Mouse (Mus musculus) frontal cortex, postnatal 10 days (tissue): ENCODE results near the gene Apoe.
"Not testable (repeated sequence)": the region's sequence is repeated elsewhere in the genome, so short reads cannot be mapped to it uniquely, and the experiment has no call there.

Experiments
- DNase-seq, 2 experiments: peaks; one replicate each; pipeline ENCODE4 v3.0.0; 2022; ENCODE audit warnings: low spot score in 2 of 2, mixed read lengths in 1 of 2

Apoe gene

DNA sequence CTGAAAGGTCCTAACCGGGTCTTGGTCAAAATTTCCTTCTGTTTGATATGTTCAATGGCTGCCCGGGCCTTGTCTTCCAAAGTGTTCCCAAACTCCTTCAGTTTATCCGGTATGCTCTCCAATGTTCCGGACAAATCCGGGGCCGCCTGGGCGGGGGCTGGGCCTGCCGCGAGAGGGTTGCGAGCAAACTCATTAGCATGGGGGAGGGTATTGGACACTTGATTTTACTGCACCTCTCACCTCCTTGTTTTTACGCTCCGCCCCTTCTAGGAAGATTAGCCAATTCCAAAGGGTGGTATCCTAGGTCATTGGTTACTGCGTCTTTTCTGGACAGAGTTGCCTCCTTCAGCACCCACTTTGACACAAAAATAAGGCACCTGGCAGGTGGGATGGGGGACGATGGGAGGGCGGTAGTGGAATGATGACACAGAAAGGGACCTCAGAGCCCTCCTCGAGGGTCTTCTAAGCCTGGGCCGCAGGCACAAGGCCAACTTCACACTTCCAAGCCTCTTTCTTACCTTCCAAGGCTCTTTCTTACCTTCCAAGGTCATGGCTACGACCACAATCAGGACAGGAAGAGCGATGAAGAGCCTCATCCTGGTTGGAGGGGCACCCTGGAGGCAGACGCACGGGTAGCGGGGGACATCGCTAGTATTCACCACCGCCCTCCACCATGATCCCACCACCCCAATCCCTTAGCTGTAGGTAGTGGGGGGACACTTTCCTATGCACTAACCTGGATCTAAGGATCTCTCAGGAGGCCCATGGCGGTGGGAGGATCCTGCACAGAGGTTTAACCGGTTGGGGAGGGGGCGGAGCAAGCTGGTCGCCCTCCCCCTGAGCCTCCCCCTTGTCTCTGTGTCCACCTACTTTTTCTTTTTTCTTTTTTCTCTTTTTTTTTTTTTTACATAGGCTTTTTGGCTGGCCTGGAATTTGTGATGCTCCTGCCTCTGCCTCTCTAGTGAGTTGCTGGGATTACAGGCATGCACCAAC, 6.8 kb downstream of the Apoe start, which contains the start of gene Apoc1:
TSS of gene Apoc1 (minus strand) at position 788 of the 993 bp plus-strand sequence.
- DNase-seq: no peak

GRCm38 (mm10) chr7:19691434-19691833, 7.6 kb downstream of the Apoe start:
- DNase-seq: no peak

DNA sequence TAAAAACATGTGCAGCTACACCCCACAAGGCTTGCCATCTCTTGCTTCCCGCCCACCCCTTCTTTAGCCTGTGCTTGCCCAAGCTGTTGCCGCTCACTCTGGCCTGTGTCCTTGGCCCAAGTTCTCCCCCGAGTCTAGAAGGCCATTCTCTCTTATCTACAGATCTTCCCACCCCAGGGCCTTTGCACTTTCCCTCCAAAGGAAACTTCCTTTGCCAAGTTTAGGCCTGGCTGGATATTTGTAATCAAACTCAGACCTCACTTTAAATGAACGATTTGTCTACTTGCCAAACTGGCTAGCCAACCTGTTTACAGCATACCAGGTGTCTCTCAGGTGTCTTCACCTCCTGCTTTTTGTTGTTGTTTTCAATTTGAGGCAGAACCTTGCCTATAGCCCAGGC, 8.1 kb downstream of the Apoe start:
- no peak for DNase-seq

GRCm38 (mm10) chr7:19688611-19689010, 10.4 kb downstream of the Apoe start:
- no peak for DNase-seq

- no peak for DNase-seq
Measured at GRCm38 (mm10) chr7:19688101-19688500, 10.9 kb downstream of the Apoe start.

- not testable (repeated sequence) for DNase-seq
Measured at GRCm38 (mm10) chr7:19686927-19687583, 11.9 kb downstream of the Apoe start.

DNA sequence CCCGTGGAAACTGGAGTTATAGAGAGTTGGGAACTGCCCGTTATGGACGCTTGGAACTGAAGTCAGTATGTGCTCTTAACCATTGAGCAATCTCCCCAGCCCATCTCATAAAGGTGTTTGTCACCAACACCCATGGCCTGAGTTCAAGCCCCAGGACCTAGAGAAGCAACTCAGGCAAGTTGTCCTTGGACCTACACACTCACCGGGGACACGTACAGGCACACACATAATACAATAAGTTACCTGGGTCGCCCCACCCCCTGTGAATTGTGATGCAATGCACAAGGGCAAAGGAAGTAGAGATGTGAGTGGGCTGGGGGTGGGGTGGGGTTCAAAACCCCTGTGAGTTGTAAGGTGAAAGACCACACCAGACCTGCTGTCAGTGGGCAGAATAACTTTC, 12.5 kb downstream of the Apoe start:
- no peak for DNase-seq

- DNase-seq: no peak
Measured at GRCm38 (mm10) chr7:19685374-19685773, 13.6 kb downstream of the Apoe start.

GRCm38 (mm10) chr7:19683771-19684201, 15.2 kb downstream of the Apoe start:
- DNase-seq: no peak

DNA sequence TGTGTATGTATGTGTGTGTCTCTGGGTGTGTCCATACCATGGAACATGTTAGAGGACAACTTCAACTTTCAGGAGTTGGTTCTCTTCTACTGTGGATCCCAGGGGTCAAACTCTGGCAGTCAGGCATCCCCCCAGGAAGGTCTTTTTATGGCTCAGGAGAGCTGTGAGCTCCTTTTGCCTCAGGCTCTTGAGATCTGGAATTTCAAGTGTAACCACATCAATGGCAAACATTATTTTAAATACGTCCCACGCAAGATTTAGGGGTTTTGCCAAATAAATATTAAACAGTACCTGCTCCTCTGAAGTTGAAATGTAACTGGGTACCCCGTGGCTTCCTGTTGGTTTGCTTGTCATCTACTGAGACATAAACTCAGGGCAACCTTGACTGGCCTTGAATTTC, 16.0 kb downstream of the Apoe start:
- no peak for DNase-seq

DNA sequence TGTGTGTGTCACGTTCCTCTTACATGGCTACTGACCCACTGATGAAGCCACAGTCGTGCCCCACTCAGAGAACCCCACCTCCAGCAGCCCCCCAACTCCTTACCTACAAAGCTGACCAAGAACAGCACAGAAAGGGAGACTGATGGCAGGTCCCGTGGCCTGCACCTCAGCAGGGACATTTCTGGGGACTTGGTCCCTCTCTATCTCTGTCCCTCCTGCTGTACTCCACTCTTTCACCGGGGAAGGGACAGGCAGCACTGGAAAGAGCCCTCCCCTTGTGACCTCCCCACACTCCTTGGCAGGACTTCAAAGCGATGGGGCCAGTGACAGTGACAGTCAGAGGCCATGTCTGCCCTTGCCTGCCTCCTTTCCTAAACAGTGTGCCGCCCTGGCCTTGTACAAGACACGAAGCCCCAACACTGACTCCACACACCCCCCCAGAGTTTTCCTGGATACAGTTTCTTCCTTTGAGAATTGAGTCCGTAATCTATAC, 17.7 kb downstream of the Apoe start, which contains the start of the genes Gm44805 and Apoc4:
TSS of gene Gm44805 (minus strand) at position 222 of the 493 bp plus-strand sequence.
TSS of gene Apoc4 (minus strand) at position 278 of the 493 bp plus-strand sequence.
- DNase-seq: no peak

GRCm38 (mm10) chr7:19680702-19681101, 18.3 kb downstream of the Apoe start:
- no peak for DNase-seq

DNA sequence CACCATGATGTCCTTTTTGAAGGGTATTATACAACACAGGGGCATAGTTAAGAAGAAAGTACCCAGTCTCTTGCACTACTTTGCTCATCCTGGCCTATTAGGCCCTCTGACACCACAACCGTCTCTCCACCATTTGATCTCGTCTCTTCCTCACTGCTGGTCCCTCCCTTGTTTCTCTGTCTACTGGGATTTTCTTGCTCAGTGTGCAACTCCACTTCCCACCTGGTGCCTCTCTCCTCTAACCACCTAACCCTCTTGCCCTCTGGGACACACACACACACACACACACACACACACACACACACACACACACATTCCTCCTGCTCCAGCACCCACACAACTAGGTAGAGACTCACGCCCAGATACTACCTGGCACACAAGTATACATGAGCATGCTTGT, 20.1 kb downstream of the Apoe start:
- DNase-seq: no peak

- DNase-seq: no peak
Measured at GRCm38 (mm10) chr7:19677872-19678271, 21.1 kb downstream of the Apoe start, which contains the start of gene Apoc2. Gene Apoc2 (minus strand): TSS chr7:19677941.

DNA sequence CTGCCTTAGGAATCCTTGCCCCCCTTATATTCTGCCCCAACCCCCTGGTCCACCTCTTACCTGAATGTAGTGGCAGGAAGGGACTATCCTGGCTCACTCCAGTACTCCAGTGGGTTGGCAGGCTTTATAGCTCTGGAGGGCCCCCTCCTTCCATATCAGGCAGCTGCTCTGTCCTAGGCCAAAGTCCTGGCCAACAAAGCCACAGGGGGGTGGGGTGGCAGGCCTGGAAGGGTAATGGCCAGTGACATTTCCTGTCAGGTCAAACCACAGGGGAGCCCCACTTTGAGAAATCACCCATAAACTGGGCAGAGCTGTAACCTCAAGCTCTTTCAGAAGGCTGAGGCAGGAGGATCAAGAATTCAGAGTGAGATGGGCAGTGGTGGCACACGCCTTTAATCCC, 22.3 kb downstream of the Apoe start:
- DNase-seq: no peak

- no peak for DNase-seq
Measured at GRCm38 (mm10) chr7:19675824-19676223, 23.2 kb downstream of the Apoe start.

DNA sequence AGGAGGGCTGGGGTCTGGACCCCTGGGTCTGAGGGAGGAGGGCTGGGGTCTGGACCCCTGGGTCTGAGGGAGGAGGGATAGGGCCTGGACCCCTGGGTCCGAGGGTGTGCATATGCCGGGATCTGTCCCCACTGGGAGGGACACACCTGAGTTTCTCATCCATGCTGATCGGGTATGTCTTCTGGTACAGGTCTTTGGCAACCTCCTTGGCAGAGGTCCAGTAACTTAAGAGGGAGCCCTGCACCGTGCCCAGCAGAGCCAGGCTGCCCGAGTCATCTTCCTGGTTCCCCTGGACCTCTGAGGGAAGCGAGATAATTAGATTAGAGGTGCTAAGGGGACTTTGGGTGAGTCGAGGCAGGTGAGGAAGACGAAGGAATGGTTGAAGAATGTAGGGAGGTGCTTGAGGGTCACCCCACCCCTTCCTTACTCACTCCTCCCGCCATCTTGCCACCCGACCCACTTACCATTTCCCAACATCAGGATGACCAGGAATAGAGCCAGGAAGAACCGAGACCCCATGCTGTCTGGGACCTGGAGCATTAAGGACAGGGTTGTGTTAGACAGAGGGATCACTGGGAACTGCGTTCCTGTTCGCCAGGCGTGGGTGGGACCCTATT, 25.8 kb downstream of the Apoe start:
- no peak for DNase-seq

- DNase-seq: no peak
Measured at GRCm38 (mm10) chr7:19671511-19671910, 27.5 kb downstream of the Apoe start.

- peak; percentile 88 to 90 for DNase-seq
Measured at GRCm38 (mm10) chr7:19668947-19669721, 29.9 kb downstream of the Apoe start.

DNA sequence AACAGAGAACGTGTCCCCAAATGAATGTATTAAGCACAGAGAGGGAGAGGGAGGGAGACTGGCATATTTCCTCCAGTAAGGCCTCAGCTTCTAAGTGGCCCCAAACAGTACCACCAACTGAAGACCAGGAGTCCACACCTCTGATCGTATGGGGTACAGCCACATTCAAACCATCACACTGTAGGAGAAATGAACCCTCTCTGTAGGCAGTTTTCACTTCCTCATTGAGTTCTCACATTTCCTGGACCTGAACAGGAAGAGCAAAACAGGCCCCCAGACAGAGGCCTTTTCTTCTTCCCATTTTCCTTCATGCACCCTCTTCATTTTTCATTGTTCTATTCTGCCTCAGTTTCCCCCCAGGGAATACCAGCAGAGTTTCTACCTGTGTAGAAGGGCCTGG, 31.6 kb downstream of the Apoe start:
- no peak for DNase-seq

- no peak for DNase-seq
Measured at GRCm38 (mm10) chr7:19666750-19667149, 32.2 kb downstream of the Apoe start.
